Mouse (Mus musculus) testis, postnatal 14 days (tissue): ENCODE data around the gene Slc43a1.
"Not testable (repeated sequence)": the region's sequence is repeated elsewhere in the genome, so short reads cannot be mapped to it uniquely, and the experiment has no call there.

Experiments used
- DNase-seq: peaks from one replicate; pipeline ENCODE4 v3.0.0; 2021; ENCODE audit warnings: low spot score

Slc43a1 gene

GRCm38 (mm10) chr2:84896686-84897085, 58.0 kb downstream of the Slc43a1 start:
- DNase-seq: not testable (repeated sequence)

DNA sequence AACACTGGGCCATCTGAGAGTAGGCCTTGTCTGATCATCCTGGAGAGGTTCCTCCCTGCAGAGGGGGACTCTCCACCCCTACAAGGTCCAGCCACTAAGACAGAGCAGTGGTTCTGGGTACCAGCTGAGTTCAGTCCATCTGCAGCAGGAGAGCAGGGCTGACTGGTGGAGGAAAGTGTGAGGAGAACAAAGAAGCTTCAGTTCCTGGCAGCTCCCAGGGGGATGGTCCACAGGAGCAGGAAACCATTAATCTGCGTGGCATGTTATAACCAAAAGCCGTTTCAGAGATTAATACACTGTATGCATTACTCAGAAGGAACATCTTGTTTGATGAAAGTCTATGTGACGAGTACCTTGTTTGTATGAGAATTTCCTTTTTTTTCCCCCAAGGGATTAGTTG, 74.1 kb downstream of the Slc43a1 start:
- DNase-seq: no peak
